Mouse (Mus musculus) heart, adult 8-10 months (tissue): ENCODE measurements around the gene Plekha6. TPM values are rescaled to one million over a fixed set of nuclear protein-coding genes. Genes with fewer than 3 reads are reported as not detected.

Source experiments
- DNase-seq: peaks from one replicate; pipeline ENCODE4 v3.0.0; 2022; ENCODE audit warnings: low spot score
- total RNA-seq, 4 experiments: library from RNA; stranded (reverse); gene quantifications; 2 replicates each; pipeline ENCODE4 v1.2.4; 2022

The Plekha6 gene
- total RNA-seq: 10 to 100 TPM; 55.8 to 74.3 (median 66.5) TPM

- DNase-seq: no peak
Observed at GRCm38 (mm10) chr1:133163820-133164431, at the start of gene Plekha6. TSS of gene Plekha6 (plus strand) at chr1:133164210.

GRCm38 (mm10) chr1:133116108-133116507 lies 47.9 kb upstream of the Plekha6 start:
- no peak for DNase-seq

- no peak for DNase-seq
Observed at GRCm38 (mm10) chr1:133118127-133118526, 45.9 kb upstream of the Plekha6 start.

GRCm38 (mm10) chr1:133118844-133119243 lies 45.2 kb upstream of the Plekha6 start:
- DNase-seq: no peak

DNA sequence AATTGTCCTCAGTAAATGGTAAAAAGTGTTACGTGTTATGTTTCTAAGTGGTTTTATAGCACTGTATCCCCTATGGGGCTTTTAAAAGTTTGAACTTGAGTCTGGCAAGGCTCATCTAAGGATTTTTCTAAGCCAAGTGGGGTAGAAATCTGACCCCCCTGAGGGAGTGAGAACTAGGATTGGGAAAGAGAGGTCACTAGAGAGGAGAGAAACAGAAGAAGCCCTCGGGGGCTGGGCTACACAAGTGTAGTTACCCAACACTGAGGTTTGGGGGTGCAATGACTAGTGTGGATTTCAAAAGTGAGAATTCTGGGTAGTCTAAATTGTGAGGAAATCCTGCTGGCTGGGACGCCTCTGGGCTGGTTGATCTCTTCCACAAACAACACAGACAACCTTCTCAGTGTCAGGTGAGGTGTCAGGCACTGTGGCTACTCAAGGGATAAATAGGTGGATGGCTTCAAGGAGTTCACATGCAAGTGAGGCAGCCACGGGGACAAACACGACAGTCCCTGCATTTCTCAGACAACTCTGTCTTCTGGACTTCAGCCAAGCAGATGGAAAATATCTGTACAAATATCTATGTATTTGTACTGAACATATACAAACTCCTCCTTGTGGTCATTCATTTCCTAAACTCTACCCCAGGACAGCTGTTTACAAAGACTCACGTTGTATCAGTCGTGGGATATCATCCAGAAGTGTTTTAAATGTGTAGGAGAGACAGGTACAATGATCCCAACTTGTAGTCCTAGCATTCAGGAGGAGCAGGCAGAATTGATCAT lies 43.9 kb upstream of the Plekha6 start:
- DNase-seq: no peak

GRCm38 (mm10) chr1:133121246-133121645 lies 42.8 kb upstream of the Plekha6 start:
- no peak for DNase-seq

GRCm38 (mm10) chr1:133124137-133124536 lies 39.9 kb upstream of the Plekha6 start:
- no peak for DNase-seq

DNA sequence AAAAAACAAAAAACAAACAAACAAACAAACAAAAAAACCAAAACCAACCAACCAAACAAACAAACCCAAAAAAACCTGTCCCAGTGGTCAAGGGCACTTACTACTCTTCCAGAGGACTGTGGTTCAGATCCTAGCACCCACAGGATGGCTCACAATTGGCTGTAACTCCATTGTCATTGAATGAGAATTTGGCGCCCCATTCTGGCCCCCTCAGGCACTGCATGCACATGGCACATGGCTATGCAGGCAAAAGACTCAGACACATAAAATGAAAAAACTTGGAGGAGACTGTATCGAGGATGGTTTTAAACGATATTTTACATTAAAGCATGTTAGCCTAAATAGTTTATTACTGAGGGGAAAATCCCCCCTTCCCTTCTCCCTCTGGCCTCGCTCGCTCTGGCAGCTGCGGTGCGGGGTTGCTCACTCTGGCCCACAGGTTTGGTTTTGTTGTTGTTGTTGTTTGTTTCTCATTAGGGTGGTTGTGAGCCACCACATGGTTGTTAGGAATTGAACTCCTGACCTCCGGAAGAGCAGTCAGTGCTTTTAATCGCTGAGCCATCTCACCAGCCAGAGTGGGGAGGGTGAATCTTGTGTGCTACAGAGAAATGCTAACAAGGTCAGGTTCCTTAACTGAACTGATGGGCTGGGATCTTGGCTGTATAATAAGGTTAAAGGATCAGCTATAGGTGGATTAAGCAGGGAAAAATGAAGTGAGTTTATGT lies 38.2 kb upstream of the Plekha6 start:
- no peak for DNase-seq

- DNase-seq: no peak
Observed at GRCm38 (mm10) chr1:133126365-133126740, 37.7 kb upstream of the Plekha6 start.

DNA sequence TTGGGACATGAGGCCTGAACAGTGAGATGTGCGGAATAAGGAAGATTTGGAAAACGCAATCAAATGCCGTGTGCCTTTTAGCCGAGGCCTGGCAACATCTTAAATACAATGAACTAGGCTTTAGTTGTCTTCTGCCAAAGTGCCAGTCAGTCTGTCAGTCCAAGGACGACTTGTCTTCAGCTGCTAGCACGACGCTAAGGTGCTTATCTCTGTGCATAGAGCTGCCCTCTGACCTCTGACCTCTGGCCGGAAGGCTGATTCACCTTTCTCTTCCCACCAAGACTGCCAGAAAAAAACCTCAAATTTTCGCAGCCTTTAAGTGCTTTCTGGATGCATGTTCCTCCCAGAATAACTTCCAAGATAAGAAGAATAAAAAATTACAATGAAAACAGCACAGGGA lies 36.7 kb upstream of the Plekha6 start:
- no peak for DNase-seq

DNA sequence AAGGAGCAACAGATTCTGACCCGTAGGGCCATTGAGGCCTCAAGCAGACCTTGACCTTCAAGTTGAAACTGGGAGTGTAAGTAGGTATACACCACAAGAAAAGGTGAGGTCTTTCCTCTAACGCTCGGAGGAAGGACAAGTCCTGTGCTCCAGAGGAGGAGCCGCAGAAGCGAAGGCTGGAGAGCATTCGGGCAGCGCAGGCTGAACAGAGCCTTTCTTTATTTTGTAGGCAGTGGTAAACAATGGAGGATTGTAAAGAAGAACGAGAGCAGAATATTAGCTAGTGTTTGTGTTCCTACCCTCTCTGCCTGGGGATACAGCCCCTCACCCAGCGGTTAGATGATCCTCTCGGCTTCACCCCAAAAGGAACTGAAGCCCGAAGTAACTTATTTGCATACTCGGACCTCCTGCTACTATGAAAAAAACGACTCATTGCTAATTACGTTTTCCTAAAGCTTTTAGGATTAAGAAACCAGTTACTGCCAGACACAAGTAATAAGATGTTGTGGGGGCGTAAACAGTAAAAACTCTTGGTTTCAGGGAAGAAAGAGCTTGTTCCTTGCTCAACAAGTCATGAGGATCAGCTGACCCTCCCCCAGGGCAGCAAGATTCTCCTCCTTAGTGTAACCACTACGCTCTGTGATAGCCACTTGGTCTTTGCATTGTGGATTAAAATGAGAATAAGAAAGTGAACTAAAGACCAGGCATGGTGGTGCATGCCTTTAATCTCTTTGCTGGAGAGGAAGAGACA lies 34.4 kb upstream of the Plekha6 start:
- DNase-seq: no peak

- peak; percentile 99 for DNase-seq
Observed at GRCm38 (mm10) chr1:133130638-133131560, 33.1 kb upstream of the Plekha6 start, which contains the start of gene Ppp1r15b. TSS of gene Ppp1r15b (plus strand) at chr1:133131143.

DNA sequence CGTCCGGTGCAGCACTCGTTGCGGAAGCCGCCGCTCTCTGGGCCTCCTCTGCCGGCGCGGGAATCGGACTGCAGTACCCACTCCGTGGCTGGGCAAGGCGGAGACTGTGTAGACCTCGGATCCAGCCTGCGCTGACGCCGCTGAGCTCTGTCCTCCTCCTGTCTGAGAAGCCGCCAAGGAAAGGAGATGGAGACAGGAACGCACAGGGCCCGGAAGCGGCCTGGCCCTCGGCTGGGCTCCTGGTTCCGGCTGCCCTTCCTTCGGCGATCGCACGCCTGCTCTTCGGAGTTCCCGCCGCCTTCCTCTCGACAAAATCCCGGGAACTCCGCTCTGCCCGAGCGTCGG lies 32.5 kb upstream of the Plekha6 start:
- no peak for DNase-seq

DNA sequence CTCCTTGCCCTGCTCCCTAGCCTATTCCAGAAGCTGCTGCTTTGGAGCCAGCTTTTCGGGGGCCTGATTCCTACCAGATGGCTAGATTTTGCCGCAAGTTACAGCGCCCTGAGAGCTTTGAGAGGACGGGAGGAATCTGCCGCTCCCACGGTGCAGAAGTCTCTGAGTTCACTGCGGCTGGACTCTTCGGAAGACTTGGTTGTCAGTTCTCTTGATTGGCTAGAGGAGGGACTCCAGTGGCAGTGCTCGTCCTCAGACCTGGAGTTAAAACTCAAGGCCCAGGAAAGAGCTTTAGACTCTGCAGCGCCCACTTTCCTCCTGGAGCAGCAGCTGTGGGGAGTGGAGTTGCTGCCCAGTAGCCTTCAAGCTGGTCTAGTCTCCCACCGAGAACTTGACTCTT lies 32.1 kb upstream of the Plekha6 start:
- DNase-seq: no peak

GRCm38 (mm10) chr1:133132388-133133326 lies 31.4 kb upstream of the Plekha6 start:
- no peak for DNase-seq

DNA sequence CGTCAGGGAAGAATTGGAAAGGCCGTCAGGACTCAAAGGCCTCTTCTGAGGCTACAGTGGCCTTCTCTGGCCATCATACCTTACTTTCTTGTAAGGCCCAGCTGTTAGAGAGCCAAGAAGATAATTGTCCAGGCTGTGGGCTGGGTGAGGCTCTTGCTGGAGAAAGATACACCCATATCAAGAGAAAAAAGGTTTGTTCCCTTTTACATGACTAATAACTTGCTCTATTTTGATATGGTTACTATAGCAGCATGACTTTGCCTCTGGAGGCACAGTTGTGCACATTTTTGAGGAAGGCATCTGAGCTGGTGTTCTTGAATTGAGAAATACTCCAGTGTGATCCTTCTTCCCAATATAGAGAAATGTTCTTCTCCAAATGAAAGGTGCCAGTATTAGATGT lies 30.6 kb upstream of the Plekha6 start:
- DNase-seq: no peak

DNA sequence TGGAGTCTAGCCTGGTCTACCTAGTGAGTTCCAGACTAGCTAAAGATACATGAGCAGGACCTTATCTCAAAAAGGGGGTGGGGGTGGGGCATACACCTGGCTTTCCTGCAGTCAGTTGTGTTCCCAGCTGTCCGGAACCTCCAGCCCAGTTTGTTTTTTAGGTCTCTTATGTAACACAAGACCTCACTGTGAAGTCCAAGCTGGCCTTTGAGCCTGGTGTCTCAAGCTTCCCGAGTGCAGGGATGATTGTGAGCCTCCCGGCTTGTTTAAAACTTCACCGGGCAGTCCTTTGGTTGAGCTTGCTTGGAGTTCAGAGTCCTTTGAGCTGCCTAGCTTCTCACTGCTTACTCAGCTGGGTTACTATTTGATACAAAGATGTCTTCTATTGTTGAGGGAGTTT lies 29.9 kb upstream of the Plekha6 start:
- DNase-seq: no peak

GRCm38 (mm10) chr1:133134881-133135280 lies 29.1 kb upstream of the Plekha6 start:
- DNase-seq: no peak

- DNase-seq: no peak
Observed at GRCm38 (mm10) chr1:133135808-133136207, 28.2 kb upstream of the Plekha6 start.

DNA sequence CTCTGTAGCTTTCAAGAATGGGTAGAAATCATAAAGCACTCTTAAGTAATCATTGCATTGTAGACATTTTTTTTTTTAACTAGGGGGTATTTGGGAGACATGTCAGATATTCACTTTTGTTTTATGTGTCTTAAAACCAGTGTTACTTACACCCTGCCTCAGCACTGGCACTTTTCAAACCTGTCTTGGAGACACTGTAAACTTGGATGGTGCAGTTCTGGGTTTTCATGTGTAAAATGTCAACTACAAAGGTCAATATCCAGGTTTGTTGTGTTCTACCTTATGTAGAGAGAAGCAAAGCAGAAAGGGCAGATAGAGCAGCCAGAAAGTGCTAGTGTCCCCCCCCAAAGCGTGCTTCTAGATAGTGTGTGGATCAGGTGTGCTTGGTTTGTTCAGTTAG lies 25.6 kb upstream of the Plekha6 start:
- DNase-seq: no peak
